Mouse (Mus musculus) limb, embryonic 11.5 days (tissue): ENCODE results near the gene Zfp871. TPM values are rescaled to one million over a fixed set of nuclear protein-coding genes. Genes with fewer than 3 reads are reported as not detected.
"Not testable (repeated sequence)": the region's sequence is repeated elsewhere in the genome, so short reads cannot be mapped to it uniquely, and the experiment has no call there.

Source experiments
- ATAC-seq: fragments of 200-750 bp; cut with Nextera tagmentation; 2 replicates; pipeline ENCODE4 v1.8.0; 2017; ENCODE audit warnings: low read depth; ENCODE audit not compliant: insufficient number of reproducible peaks, low FRiP score, low TSS enrichment
- DNase-seq: peaks from one replicate; pipeline ENCODE4 v3.0.0-alpha.2; 2015; ENCODE audit warnings: low spot score
- H3K27ac ChIP-seq: fragments of 300-500 bp; sonication (generic); replicated peaks from 2 replicates; pipeline ENCODE4 v1.5.1; 2014; ENCODE audit warnings: low read depth, mild to moderate bottlenecking, low read length
- H3K27me3 ChIP-seq: fragments of 300-500 bp; sonication (generic); 2 replicates; pipeline ENCODE4 v1.6.1; 2014; ENCODE audit warnings: mild to moderate bottlenecking, low read length, mixed read lengths; ENCODE audit not compliant: control insufficient read depth, insufficient read depth
- H3K36me3 ChIP-seq: fragments of 300-500 bp; sonication (generic); 2 replicates; pipeline ENCODE4 v1.6.1; 2014; ENCODE audit warnings: mild to moderate bottlenecking, low read length, moderate library complexity, mixed read lengths; ENCODE audit not compliant: control insufficient read depth, insufficient read depth
- H3K4me1 ChIP-seq: fragments of 300-500 bp; sonication (generic); 2 replicates; pipeline ENCODE4 v1.6.1; 2014; ENCODE audit warnings: low read length, mixed read lengths; ENCODE audit not compliant: control insufficient read depth, insufficient read depth
- H3K4me2 ChIP-seq: fragments of 300-500 bp; sonication (generic); 2 replicates; pipeline ENCODE4 v1.6.1; 2014; ENCODE audit warnings: low read depth, mild to moderate bottlenecking, moderate library complexity; ENCODE audit not compliant: severe bottlenecking
- H3K4me3 ChIP-seq: fragments of 300-500 bp; sonication (generic); 2 replicates; pipeline ENCODE4 v1.5.1; 2014; ENCODE audit warnings: low read depth, low read length
- H3K9ac ChIP-seq: fragments of 300-500 bp; sonication (generic); 2 replicates; pipeline ENCODE4 v1.6.1; 2014; ENCODE audit warnings: mild to moderate bottlenecking, low read length
- H3K9me3 ChIP-seq: fragments of 300-500 bp; sonication (generic); 2 replicates; pipeline ENCODE4 v1.6.1; 2016; ENCODE audit warnings: low read length; ENCODE audit not compliant: control insufficient read depth
- WGBS: fragments of 180-500 bp; shearing (Covaris S2); extraction: QIAGEN DNeasy Blood & Tissue Kit; methylation state at CpG from one replicate; pipeline ENCODE4 v1.1.7; 2014; 5-methylcytosine and 5-hydroxymethylcytosine counted together
- polyA plus RNA-seq: library from polyadenylated mRNA; unstranded; fragments of >200 nt; fragmentation: Nextera tagmentation; extraction: Ambion mirVana; gene quantifications from 2 replicates; pipeline ENCODE4 v1.2.1, GENCODE M21; 2014

Gene Zfp871
- polyA plus RNA-seq, 1 experiment from 2014 or later, result 48.2 TPM

DNA sequence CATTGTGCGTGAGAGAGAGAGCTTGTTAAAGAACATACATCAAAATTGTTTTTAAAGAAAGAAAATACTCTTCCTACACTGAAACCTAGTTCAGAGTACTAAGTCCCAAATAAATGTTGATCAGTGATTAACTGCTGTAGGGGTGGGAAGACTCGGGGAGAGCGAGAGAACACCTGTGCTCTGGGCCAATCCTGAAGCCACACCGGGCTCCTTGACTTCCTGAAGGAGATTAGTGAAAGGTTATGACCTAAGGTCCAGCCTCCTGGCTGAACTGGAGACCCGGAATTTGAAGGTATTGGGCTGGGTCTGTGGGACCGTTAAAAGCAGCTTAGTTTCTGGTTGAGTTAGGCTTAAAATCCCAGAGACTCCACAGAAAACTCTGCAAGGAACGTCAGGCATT is 65.3 kb downstream of the Zfp871 start:
- Histone ChIP-seq H3K4me3 (no peak overlapping the region), H3K9me3 (no peaks in the 10 kb centered on the region), H3K27me3 (no peaks in the 10 kb centered on the region), H3K36me3 (no peaks in the 10 kb centered on the region), H3K4me1 (no peaks in the 10 kb centered on the region), H3K9ac (no peak overlapping the region), H3K27ac (no peak overlapping the region), H3K4me2 (no peak overlapping the region)
- ATAC-seq (no peak), DNase-seq (no peak)
- 82% methylated on average over 7 of the region's 7 CpGs for WGBS

DNA sequence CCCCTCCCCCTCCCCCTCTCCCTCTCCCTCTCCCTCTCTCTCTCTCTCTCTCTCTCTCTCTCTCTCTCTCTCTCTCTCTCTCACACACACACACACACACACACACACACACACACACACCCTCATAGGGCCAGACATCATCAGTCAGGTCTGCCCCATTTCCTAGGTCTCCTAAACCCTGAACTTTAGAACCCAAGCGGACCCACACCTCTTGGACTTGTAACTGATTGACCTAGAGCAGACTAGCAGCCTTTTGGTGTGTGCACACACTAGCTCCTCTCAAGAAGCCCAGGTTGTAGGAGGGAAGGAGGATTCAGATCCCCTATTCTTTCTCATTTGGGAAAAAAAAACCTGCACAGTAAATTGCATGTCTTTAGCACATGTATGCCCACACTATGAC is 65.9 kb downstream of the Zfp871 start:
- WGBS, result 89% methylated on average over 1 of the region's 1 CpGs
- not testable (repeated sequence) for ATAC-seq, H3K9ac ChIP-seq

More for the DNA sequence above, 65.9 kb downstream of the Zfp871 start:
- H3K4me3 ChIP-seq, H3K9me3 ChIP-seq, H3K36me3 ChIP-seq, H3K27me3 ChIP-seq, H3K4me1 ChIP-seq, DNase-seq, H3K4me2 ChIP-seq, H3K27ac ChIP-seq: not testable (repeated sequence)

Other genes starting within 250 kb of the Zfp871 start
- not detected in 2 replicates for gene Cyp4f37, start 167.0 kb downstream of the Zfp871 start, polyA plus RNA-seq
- gene Cyp4f40, start 129.4 kb downstream of the Zfp871 start, polyA plus RNA-seq, result not detected in 2 replicates
- 0.11 and 0.48 TPM in 2 replicates for gene Cyp4f15, start 102.7 kb downstream of the Zfp871 start, polyA plus RNA-seq
- gene Zfp811, start 21.6 kb upstream of the Zfp871 start, polyA plus RNA-seq, result 3.8 and 5.7 TPM in 2 replicates
- gene Zfp799, start 42.0 kb upstream of the Zfp871 start, polyA plus RNA-seq, result 22.2 and 24.1 TPM in 2 replicates
- 8.4 and 9.8 TPM in 2 replicates for gene Zfp870, start 103.4 kb upstream of the Zfp871 start, polyA plus RNA-seq
- gene Cyp4f14, start 129.1 kb upstream of the Zfp871 start, polyA plus RNA-seq, result 0.09 TPM in 1 of 2 replicates, not detected in the other
- 2.7 and 4.1 TPM in 2 replicates for gene Cyp4f13, start 159.1 kb upstream of the Zfp871 start, polyA plus RNA-seq
- gene Zfp472, start 177.5 kb upstream of the Zfp871 start, polyA plus RNA-seq, result 14.0 and 14.5 TPM in 2 replicates
- gene Zfp952, start 204.8 kb upstream of the Zfp871 start, polyA plus RNA-seq, result 15.5 TPM in 2 replicates
- gene Zfp763, start 245.1 kb upstream of the Zfp871 start, polyA plus RNA-seq, result 17.0 and 19.1 TPM in 2 replicates